Mouse (Mus musculus) yolk sac, embryonic 10.5 days (tissue): Measurements from ENCODE around the gene Prpf38a.

Experiments used
- DNase-seq: peaks from one replicate; pipeline ENCODE4 v3.0.0-alpha.2; 2017; ENCODE audit warnings: low spot score

Gene Prpf38a

GRCm38 (mm10) chr4:108578840-108579742 lies at the start of gene Prpf38a, which contains the start of gene Orc1:
Gene Prpf38a, minus strand, starts transcription at chr4:108579336.
Gene Orc1, plus strand, starts transcription at chr4:108579423.
- DNase-seq = peak; percentile 98

- no peak for DNase-seq
Measured at GRCm38 (mm10) chr4:108627066-108627465, 47.9 kb upstream of the Prpf38a start.

GRCm38 (mm10) chr4:108621504-108621903 lies 42.4 kb upstream of the Prpf38a start:
- no peak for DNase-seq

- DNase-seq = no peak
Measured at GRCm38 (mm10) chr4:108620536-108620935, 41.4 kb upstream of the Prpf38a start.

GRCm38 (mm10) chr4:108619587-108620341 lies 40.6 kb upstream of the Prpf38a start, which contains the start of gene Cc2d1b:
Gene Cc2d1b, plus strand, starts transcription at chr4:108619940.
- peak; percentile 94 for DNase-seq

- no peak for DNase-seq
Measured at GRCm38 (mm10) chr4:108619165-108619564, 40.0 kb upstream of the Prpf38a start.

- DNase-seq = no peak
Measured at GRCm38 (mm10) chr4:108618586-108618985, 39.5 kb upstream of the Prpf38a start.

- no peak for DNase-seq
Measured at GRCm38 (mm10) chr4:108610935-108611334, 31.8 kb upstream of the Prpf38a start.

GRCm38 (mm10) chr4:108608651-108609050 lies 29.5 kb upstream of the Prpf38a start:
- DNase-seq = no peak

GRCm38 (mm10) chr4:108601870-108602269 lies 22.7 kb upstream of the Prpf38a start:
- DNase-seq = no peak

- DNase-seq = no peak
Measured at GRCm38 (mm10) chr4:108598306-108598705, 19.2 kb upstream of the Prpf38a start.

- no peak for DNase-seq
Measured at GRCm38 (mm10) chr4:108595785-108596184, 16.6 kb upstream of the Prpf38a start.

GRCm38 (mm10) chr4:108593376-108593775 lies 14.2 kb upstream of the Prpf38a start:
- DNase-seq = no peak

GRCm38 (mm10) chr4:108579743-108580411 lies 741 bp upstream of the Prpf38a start:
- no peak for DNase-seq

- no peak for DNase-seq
Measured at GRCm38 (mm10) chr4:108572644-108573043, 6.5 kb downstream of the Prpf38a start.

- no peak for DNase-seq
Measured at GRCm38 (mm10) chr4:108565026-108565425, 14.1 kb downstream of the Prpf38a start.

- no peak for DNase-seq
Measured at GRCm38 (mm10) chr4:108539701-108540100, 39.4 kb downstream of the Prpf38a start.
